Mouse (Mus musculus): ENCODE measurements around the gene Htr2b.

Htr2b gene

GRCm38 (mm10) chr1:86111779-86112178 lies at the start of gene Htr2b:
TSS of gene Htr2b (minus strand) at chr1:86111970.
- ATAC-seq (ENCODE audit: insufficient number of reproducible peaks, low FRiP score, low TSS enrichment): no peak

- no peak for ATAC-seq (ENCODE audit: insufficient number of reproducible peaks, low FRiP score, low TSS enrichment)
Observed at GRCm38 (mm10) chr1:86161061-86161460, 49.3 kb upstream of the Htr2b start.

GRCm38 (mm10) chr1:86160479-86160878 lies 48.7 kb upstream of the Htr2b start:
- ATAC-seq (ENCODE audit: insufficient number of reproducible peaks, low FRiP score, low TSS enrichment): no peak

GRCm38 (mm10) chr1:86160059-86160458 lies 48.3 kb upstream of the Htr2b start:
- ATAC-seq (ENCODE audit: insufficient number of reproducible peaks, low FRiP score, low TSS enrichment): no peak

- no peak for ATAC-seq (ENCODE audit: insufficient number of reproducible peaks, low FRiP score, low TSS enrichment)
Observed at GRCm38 (mm10) chr1:86156595-86156994, 44.8 kb upstream of the Htr2b start.

- no peak for ATAC-seq (ENCODE audit: insufficient number of reproducible peaks, low FRiP score, low TSS enrichment)
Observed at GRCm38 (mm10) chr1:86156075-86156474, 44.3 kb upstream of the Htr2b start.

GRCm38 (mm10) chr1:86154824-86155164 lies 43.0 kb upstream of the Htr2b start:
- ATAC-seq (ENCODE audit: insufficient number of reproducible peaks, low FRiP score, low TSS enrichment): no peak

- peak; percentile 100 for ATAC-seq (ENCODE audit: insufficient number of reproducible peaks, low FRiP score, low TSS enrichment)
Observed at GRCm38 (mm10) chr1:86154133-86154823, 42.5 kb upstream of the Htr2b start, which contains the start of gene Armc9. TSS of gene Armc9 (plus strand) at chr1:86154780.

- no peak for ATAC-seq (ENCODE audit: insufficient number of reproducible peaks, low FRiP score, low TSS enrichment)
Observed at GRCm38 (mm10) chr1:86152618-86153017, 40.8 kb upstream of the Htr2b start.

- ATAC-seq (ENCODE audit: insufficient number of reproducible peaks, low FRiP score, low TSS enrichment): no peak
Observed at GRCm38 (mm10) chr1:86151376-86151775, 39.6 kb upstream of the Htr2b start.

GRCm38 (mm10) chr1:86150929-86151328 lies 39.2 kb upstream of the Htr2b start:
- no peak for ATAC-seq (ENCODE audit: insufficient number of reproducible peaks, low FRiP score, low TSS enrichment)

GRCm38 (mm10) chr1:86148161-86148560 lies 36.4 kb upstream of the Htr2b start:
- no peak for ATAC-seq (ENCODE audit: insufficient number of reproducible peaks, low FRiP score, low TSS enrichment)

- no peak for ATAC-seq (ENCODE audit: insufficient number of reproducible peaks, low FRiP score, low TSS enrichment)
Observed at GRCm38 (mm10) chr1:86147557-86147956, 35.8 kb upstream of the Htr2b start.

GRCm38 (mm10) chr1:86146293-86146692 lies 34.5 kb upstream of the Htr2b start:
- ATAC-seq (ENCODE audit: insufficient number of reproducible peaks, low FRiP score, low TSS enrichment): no peak

GRCm38 (mm10) chr1:86144001-86144944 lies 32.5 kb upstream of the Htr2b start:
- ATAC-seq (ENCODE audit: insufficient number of reproducible peaks, low FRiP score, low TSS enrichment): no peak

- ATAC-seq (ENCODE audit: insufficient number of reproducible peaks, low FRiP score, low TSS enrichment): no peak
Observed at GRCm38 (mm10) chr1:86143165-86143564, 31.4 kb upstream of the Htr2b start.

- no peak for ATAC-seq (ENCODE audit: insufficient number of reproducible peaks, low FRiP score, low TSS enrichment)
Observed at GRCm38 (mm10) chr1:86141081-86141480, 29.3 kb upstream of the Htr2b start.

- no peak for ATAC-seq (ENCODE audit: insufficient number of reproducible peaks, low FRiP score, low TSS enrichment)
Observed at GRCm38 (mm10) chr1:86135315-86135714, 23.5 kb upstream of the Htr2b start.

- no peak for ATAC-seq (ENCODE audit: insufficient number of reproducible peaks, low FRiP score, low TSS enrichment)
Observed at GRCm38 (mm10) chr1:86133337-86133736, 21.6 kb upstream of the Htr2b start, which contains the start of gene Gm21972. TSS of gene Gm21972 (plus strand) at chr1:86133637.

GRCm38 (mm10) chr1:86126036-86126435 lies 14.3 kb upstream of the Htr2b start:
- ATAC-seq (ENCODE audit: insufficient number of reproducible peaks, low FRiP score, low TSS enrichment): no peak

- no peak for ATAC-seq (ENCODE audit: insufficient number of reproducible peaks, low FRiP score, low TSS enrichment)
Observed at GRCm38 (mm10) chr1:86119549-86119948, 7.8 kb upstream of the Htr2b start.

Data from cerebellum, adult (tissue).